Mouse (Mus musculus): ENCODE results near the gene Ano1. TPM values are rescaled to one million over a fixed set of nuclear protein-coding genes. Genes with fewer than 3 reads are reported as not detected.

Gene Ano1
- polyA plus RNA-seq, 1 experiment from 2014 or later = 7.2 TPM

DNA sequence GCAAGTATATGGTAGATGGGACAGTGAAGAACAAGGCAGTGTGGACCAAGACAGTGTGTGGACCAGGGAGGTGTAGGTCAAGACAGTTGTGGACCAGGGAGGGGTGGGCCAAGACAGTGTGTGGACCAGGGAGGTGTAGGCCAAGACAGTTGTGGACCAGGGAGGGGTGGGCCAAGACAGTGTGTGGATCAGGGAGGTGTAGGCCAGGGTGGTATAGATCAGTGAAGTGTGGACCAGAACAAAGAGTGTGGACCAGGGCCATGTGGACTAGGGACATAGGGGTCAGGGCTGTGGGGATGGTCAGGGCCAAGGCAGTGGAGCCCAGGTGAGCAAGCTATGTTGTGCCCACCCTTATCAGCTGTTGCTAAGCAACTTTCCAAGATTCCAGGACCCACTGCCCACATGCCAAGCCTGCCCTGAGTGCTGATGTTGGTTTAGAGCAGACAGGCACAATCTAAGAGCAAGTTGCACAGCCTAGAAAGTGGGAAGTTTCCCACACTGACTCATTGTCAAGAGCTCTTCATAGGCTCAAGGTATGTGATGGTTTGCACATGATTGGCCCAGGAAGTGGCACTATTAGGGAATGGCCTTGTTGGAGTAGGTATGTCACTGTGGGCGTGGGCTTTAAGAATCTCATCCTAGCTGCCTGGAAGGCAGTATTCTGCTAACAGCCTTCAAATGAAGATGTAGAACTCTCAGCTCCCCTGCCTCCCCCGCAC, 64.0 kb downstream of the Ano1 start:
- H3K4me2 ChIP-seq = no peak overlapping the region
- no peak overlapping the region for H3K9ac ChIP-seq
- WGBS = 94% methylated on average over 2 of the region's 2 CpGs
- H3K27ac ChIP-seq (replicated peaks) = no peak overlapping the region
- no peak for ATAC-seq (ENCODE audit: low FRiP score, low read depth)
- peaks cover 3% of the 10 kb centered on the region; the same call in 1 of the 2 replicates for H3K4me1 ChIP-seq (replicated peaks)
- H3K27me3 ChIP-seq = no peaks in the 10 kb centered on the region
- no peak overlapping the region for H3K4me3 ChIP-seq
- no peaks in the 10 kb centered on the region for H3K9me3 ChIP-seq
- H3K36me3 ChIP-seq = no peaks in the 10 kb centered on the region

DNA sequence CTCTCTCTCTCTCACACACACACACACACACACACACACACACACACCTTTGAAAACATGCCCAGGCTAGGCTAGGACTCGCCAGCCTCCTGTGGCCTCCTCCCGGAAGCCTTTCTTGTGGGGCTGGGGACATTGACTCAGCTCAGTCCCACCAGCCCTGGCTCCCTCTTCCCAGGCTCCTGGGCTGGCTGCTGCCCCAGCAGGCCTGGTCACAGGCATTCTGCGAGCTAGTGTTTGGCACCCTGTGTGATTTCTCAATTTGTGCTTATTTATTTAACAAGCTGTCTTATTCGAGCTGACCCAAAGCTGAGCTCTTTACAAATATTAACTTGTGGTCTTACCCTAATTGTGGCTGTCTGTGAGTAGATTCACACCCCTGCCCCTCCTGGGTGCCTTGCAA, 66.8 kb downstream of the Ano1 start:
- Histone ChIP-seq H3K27me3 (peaks cover 2% of the 10 kb centered on the region; the same call in 1 of the 2 replicates), H3K4me2 (no peak overlapping the region), H3K4me1 (replicated peaks) (peaks cover 3% of the 10 kb centered on the region; the same call in 1 of the 2 replicates), H3K9me3 (no peaks in the 10 kb centered on the region), H3K4me3 (no peak overlapping the region), H3K9ac (no peak overlapping the region), H3K27ac (replicated peaks) (no peak overlapping the region), H3K36me3 (no peaks in the 10 kb centered on the region)
- WGBS = 54% methylated on average over 3 of the region's 4 CpGs
- ATAC-seq (ENCODE audit: low FRiP score, low read depth) = no peak

DNA sequence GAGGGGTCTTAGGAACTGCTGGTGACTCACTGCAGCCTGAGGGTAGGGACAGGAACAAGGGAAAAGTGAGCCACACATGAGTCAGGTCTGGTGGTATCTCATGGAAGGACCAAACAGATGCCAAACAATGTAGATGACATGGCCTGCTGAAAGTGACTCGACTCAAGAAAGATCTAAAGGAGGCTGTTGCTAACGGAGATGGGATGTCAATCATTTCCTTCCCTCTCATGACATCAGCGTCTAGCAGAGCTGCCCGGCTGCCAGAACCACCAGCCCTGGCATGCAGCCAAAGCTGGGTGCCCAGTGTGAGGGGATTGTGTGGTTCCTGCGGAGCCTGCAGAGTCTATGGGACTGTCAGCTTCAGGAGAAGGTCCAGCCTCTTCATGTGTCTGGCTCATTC, 67.3 kb downstream of the Ano1 start:
- H3K4me2 ChIP-seq = no peak overlapping the region
- H3K36me3 ChIP-seq = no peaks in the 10 kb centered on the region
- H3K4me3 ChIP-seq = no peak overlapping the region
- H3K27me3 ChIP-seq = peaks cover 7% of the 10 kb centered on the region
- no peak overlapping the region for H3K27ac ChIP-seq (replicated peaks)
- no peaks in the 10 kb centered on the region for H3K9me3 ChIP-seq
- H3K9ac ChIP-seq = no peak overlapping the region
- no peak for ATAC-seq (ENCODE audit: low FRiP score, low read depth)
- H3K4me1 ChIP-seq (replicated peaks) = peaks cover 3% of the 10 kb centered on the region; the same call in 1 of the 2 replicates
- 29% methylated on average over 4 of the region's 5 CpGs for WGBS

- peaks cover 14% of the 10 kb centered on the region for H3K4me1 ChIP-seq (replicated peaks)
- no peak overlapping the region for H3K4me3 ChIP-seq
- WGBS = 92% methylated on average over 5 of the region's 5 CpGs
- H3K27ac ChIP-seq (replicated peaks) = no peak overlapping the region
- no peak overlapping the region for H3K9ac ChIP-seq
- no peaks in the 10 kb centered on the region for H3K36me3 ChIP-seq
- H3K27me3 ChIP-seq = peaks cover 25% of the 10 kb centered on the region
- no peak for ATAC-seq (ENCODE audit: low FRiP score, low read depth)
- H3K4me2 ChIP-seq = no peak overlapping the region
- no peaks in the 10 kb centered on the region for H3K9me3 ChIP-seq
Measured at GRCm38 (mm10) chr7:144680096-144680495, 71.7 kb downstream of the Ano1 start.

GRCm38 (mm10) chr7:144678241-144679030, 73.3 kb downstream of the Ano1 start:
- H3K4me2 ChIP-seq = peak overlapping the region; percentile 94
- no peak overlapping the region for H3K27ac ChIP-seq (replicated peaks)
- H3K36me3 ChIP-seq = no peaks in the 10 kb centered on the region
- peak overlapping the region; percentile 46 for H3K4me3 ChIP-seq
- peaks cover 11% of the 10 kb centered on the region for H3K4me1 ChIP-seq (replicated peaks)
- no peak for ATAC-seq (ENCODE audit: low FRiP score, low read depth)
- peaks cover 25% of the 10 kb centered on the region for H3K27me3 ChIP-seq
- 7% methylated on average over 68 of the region's 68 CpGs for WGBS
- H3K9me3 ChIP-seq = no peaks in the 10 kb centered on the region
- peak overlapping the region; percentile 41; the same call in 1 of the 2 replicates for H3K9ac ChIP-seq

DNA sequence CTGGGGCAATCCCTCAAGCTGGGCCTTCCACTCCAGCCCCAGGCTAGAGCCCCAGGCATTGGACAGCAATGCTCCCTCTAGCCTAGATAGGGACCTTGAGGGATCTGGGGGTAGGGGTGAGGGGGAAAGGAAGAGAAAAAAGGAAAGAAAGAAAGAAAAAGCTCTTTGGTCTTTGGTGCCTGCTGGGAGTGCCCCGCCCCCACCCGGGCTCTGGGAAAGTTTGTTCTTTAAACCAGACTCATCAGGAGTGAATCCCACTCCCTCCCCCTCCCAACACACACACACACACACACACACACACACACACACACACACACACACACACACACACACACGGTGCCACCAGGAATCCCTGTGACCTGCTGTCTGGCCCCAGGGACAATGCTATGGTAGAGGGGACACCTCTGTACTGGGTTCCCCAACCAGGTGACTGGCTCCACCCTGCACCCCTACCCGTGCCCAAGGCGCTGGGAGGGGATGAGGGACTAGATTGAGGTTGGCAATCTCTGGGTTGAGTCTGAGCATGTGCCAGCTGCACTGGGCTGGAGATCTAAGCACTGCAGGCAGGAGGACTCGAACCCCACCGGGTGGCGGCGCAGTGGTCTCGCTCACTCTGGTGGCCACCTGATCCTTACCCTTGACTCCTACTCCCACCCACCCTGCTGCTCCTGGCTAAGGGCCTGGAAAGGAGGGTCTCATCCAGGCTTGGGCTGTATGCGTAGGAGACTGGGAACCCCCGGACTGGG, 74.3 kb downstream of the Ano1 start:
- no peak for ATAC-seq (ENCODE audit: low FRiP score, low read depth)
- no peak overlapping the region for H3K4me3 ChIP-seq
- H3K9me3 ChIP-seq = no peaks in the 10 kb centered on the region
- H3K9ac ChIP-seq = no peak overlapping the region
- peaks cover 25% of the 10 kb centered on the region for H3K27me3 ChIP-seq
- 34% methylated on average over 10 of the region's 12 CpGs for WGBS
- no peak overlapping the region for H3K27ac ChIP-seq (replicated peaks)
- H3K4me1 ChIP-seq (replicated peaks) = peaks cover 11% of the 10 kb centered on the region
- H3K4me2 ChIP-seq = no peak overlapping the region
- no peaks in the 10 kb centered on the region for H3K36me3 ChIP-seq

GRCm38 (mm10) chr7:144675632-144676031, 76.1 kb downstream of the Ano1 start:
- no peak overlapping the region for H3K9ac ChIP-seq
- no peak overlapping the region for H3K27ac ChIP-seq (replicated peaks)
- peaks cover 11% of the 10 kb centered on the region for H3K4me1 ChIP-seq (replicated peaks)
- no peak overlapping the region for H3K4me2 ChIP-seq
- WGBS = 97% methylated on average over 8 of the region's 8 CpGs
- no peak overlapping the region for H3K4me3 ChIP-seq
- no peaks in the 10 kb centered on the region for H3K36me3 ChIP-seq
- peaks cover 25% of the 10 kb centered on the region for H3K27me3 ChIP-seq
- no peaks in the 10 kb centered on the region for H3K9me3 ChIP-seq
- ATAC-seq (ENCODE audit: low FRiP score, low read depth) = no peak

GRCm38 (mm10) chr7:144669895-144670294, 81.9 kb downstream of the Ano1 start:
- ATAC-seq (ENCODE audit: low FRiP score, low read depth) = no peak
- 95% methylated on average over 2 of the region's 2 CpGs for WGBS
- no peak overlapping the region for H3K9ac ChIP-seq

DNA sequence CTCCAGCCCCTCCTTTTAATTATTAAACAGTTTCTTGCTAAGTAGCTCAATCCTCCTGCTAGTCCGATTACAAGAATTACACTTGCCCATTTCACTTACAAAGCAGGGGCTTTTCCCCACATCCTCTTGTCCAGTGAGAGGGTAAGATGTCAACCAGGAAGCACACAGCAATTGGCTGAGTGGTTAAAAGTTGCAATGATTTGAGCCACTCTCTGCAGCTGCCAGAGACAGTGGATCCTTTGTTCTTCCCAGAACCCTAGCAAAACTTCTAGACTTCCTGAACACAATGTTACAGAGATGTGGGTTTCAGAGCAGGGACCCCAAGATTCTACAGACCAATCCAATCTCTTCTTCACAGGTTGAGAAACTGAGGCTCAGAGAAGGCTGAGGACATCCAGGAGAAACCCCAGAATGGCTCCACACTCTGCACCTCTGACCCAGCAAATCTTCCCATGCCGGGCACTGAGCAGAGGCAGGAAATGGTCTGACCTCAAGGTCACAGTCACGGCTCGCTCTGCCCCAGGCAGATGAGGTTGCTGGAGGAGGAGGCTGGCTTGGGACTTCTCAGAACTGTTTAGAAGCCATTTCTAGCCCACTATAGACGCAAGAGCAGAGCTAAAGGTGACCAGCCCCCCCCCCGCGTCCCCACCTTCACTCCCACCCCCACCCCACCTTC, 83.0 kb downstream of the Ano1 start:
- no peak overlapping the region for H3K4me3 ChIP-seq
- H3K9ac ChIP-seq = no peak overlapping the region
- no peaks in the 10 kb centered on the region for H3K27me3 ChIP-seq
- H3K4me2 ChIP-seq = no peak overlapping the region
- no peaks in the 10 kb centered on the region for H3K9me3 ChIP-seq
- 64% methylated on average over 7 of the region's 7 CpGs for WGBS
- no peak for ATAC-seq (ENCODE audit: low FRiP score, low read depth)
- H3K36me3 ChIP-seq = no peaks in the 10 kb centered on the region
- H3K4me1 ChIP-seq (replicated peaks) = no peaks in the 10 kb centered on the region; the same call in 1 of the 2 replicates
- no peak overlapping the region for H3K27ac ChIP-seq (replicated peaks)

More at GRCm38 (mm10) chr7:144669895-144670294, 81.9 kb downstream of the Ano1 start:
- H3K4me1 ChIP-seq (replicated peaks) = no peaks in the 10 kb centered on the region
- no peak overlapping the region for H3K27ac ChIP-seq (replicated peaks)
- no peaks in the 10 kb centered on the region for H3K9me3 ChIP-seq
- H3K36me3 ChIP-seq = no peaks in the 10 kb centered on the region
- no peaks in the 10 kb centered on the region for H3K27me3 ChIP-seq
- H3K4me2 ChIP-seq = no peak overlapping the region
- H3K4me3 ChIP-seq = no peak overlapping the region

- WGBS = 90% methylated on average over 6 of the region's 6 CpGs
- Histone ChIP-seq H3K27ac (replicated peaks) (no peak overlapping the region), H3K4me3 (no peak overlapping the region), H3K9me3 (no peaks in the 10 kb centered on the region), H3K27me3 (no peaks in the 10 kb centered on the region), H3K4me1 (replicated peaks) (no peaks in the 10 kb centered on the region; the same call in 1 of the 2 replicates), H3K4me2 (no peak overlapping the region), H3K36me3 (no peaks in the 10 kb centered on the region), H3K9ac (no peak overlapping the region)
- no peak for ATAC-seq (ENCODE audit: low FRiP score, low read depth)
Measured at GRCm38 (mm10) chr7:144667091-144667490, 84.7 kb downstream of the Ano1 start.

DNA sequence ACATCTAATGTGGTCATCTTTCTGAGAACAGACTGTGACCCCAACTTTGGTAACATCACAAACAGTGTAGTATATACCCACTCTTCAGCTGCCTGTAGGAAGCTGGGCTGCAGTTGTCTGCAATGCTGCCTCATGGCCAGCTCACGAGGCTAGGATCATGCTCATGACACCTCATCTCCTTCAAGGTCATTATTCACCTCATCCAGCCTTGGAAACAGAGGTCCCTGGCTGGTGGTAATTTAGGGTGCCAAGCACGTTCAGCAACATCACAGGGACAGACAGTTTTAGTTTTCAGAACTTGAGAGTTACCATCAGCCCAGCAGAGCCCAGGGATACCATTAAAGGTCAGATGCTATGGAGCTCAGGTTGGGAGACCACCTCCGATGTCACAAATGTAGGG, 86.2 kb downstream of the Ano1 start:
- 85% methylated on average over 3 of the region's 3 CpGs for WGBS
- H3K9ac ChIP-seq = no peak overlapping the region
- ATAC-seq (ENCODE audit: low FRiP score, low read depth) = no peak

More for the DNA sequence above, 86.2 kb downstream of the Ano1 start:
- Histone ChIP-seq H3K4me2 (no peak overlapping the region), H3K36me3 (no peaks in the 10 kb centered on the region), H3K27ac (replicated peaks) (no peak overlapping the region), H3K4me3 (no peak overlapping the region), H3K27me3 (no peaks in the 10 kb centered on the region), H3K9me3 (no peaks in the 10 kb centered on the region), H3K4me1 (replicated peaks) (no peaks in the 10 kb centered on the region; the same call in 1 of the 2 replicates)
